Mouse (Mus musculus) hindbrain, embryonic 16.5 days (tissue): ENCODE data around the gene Jund. TPM values are rescaled to one million over a fixed set of nuclear protein-coding genes. Genes with fewer than 3 reads are reported as not detected.

Source experiments
- polyA plus RNA-seq: library from polyadenylated mRNA; unstranded; fragments of >200 nt; fragmentation: Nextera tagmentation; extraction: Ambion mirVana; gene quantifications from 2 replicates; pipeline ENCODE4 v1.2.1, GENCODE M21; 2015

Jund gene
- polyA plus RNA-seq, 1 experiment from 2014 or later, result 60.0 TPM

Other genes with a start within 250 kb of the Jund start
- 36.1 and 37.5 TPM in 2 replicates for gene Klhl26, start 222.0 kb upstream of the Jund start, polyA plus RNA-seq
- gene Tmem59l, start 211.6 kb upstream of the Jund start, polyA plus RNA-seq, result 164 and 190 TPM in 2 replicates
- gene Crlf1, start 205.8 kb upstream of the Jund start, polyA plus RNA-seq, result 9.3 and 15.5 TPM in 2 replicates
- gene Rex1bd, start 192.2 kb upstream of the Jund start, polyA plus RNA-seq, result 173 and 192 TPM in 2 replicates
- 576 and 598 TPM in 2 replicates for gene Uba52, start 188.1 kb upstream of the Jund start, polyA plus RNA-seq
- 429 and 441 TPM in 2 replicates for gene Fkbp8, start 171.2 kb upstream of the Jund start, polyA plus RNA-seq
- gene Kxd1, start 171.0 kb upstream of the Jund start, polyA plus RNA-seq, result 45.2 and 45.4 TPM in 2 replicates
- 14.9 and 19.2 TPM in 2 replicates for gene Ell, start 159.5 kb upstream of the Jund start, polyA plus RNA-seq
- 150 and 164 TPM in 2 replicates for gene Isyna1, start 104.6 kb upstream of the Jund start, polyA plus RNA-seq
- gene Ssbp4, start 90.1 kb upstream of the Jund start, polyA plus RNA-seq, result 148 and 157 TPM in 2 replicates
- 1.1 and 1.6 TPM in 2 replicates for gene Lrrc25, start 82.8 kb upstream of the Jund start, polyA plus RNA-seq
- 0.11 and 0.48 TPM in 2 replicates for gene Gdf15, start 66.5 kb upstream of the Jund start, polyA plus RNA-seq
- gene Pgpep1, start 38.6 kb upstream of the Jund start, polyA plus RNA-seq, result 78.3 and 87.6 TPM in 2 replicates
- gene Lsm4, start 25.7 kb upstream of the Jund start, polyA plus RNA-seq, result 168 and 169 TPM in 2 replicates
- 0.10 TPM in 1 of 2 replicates, not detected in the other for gene Iqcn, start 4.5 kb downstream of the Jund start, polyA plus RNA-seq
- 0.19 TPM in 1 of 2 replicates, not detected in the other for gene Gm3336, start 19.6 kb downstream of the Jund start, polyA plus RNA-seq
- 0.19 and 0.42 TPM in 2 replicates for gene Pde4c, start 24.8 kb downstream of the Jund start, polyA plus RNA-seq
- gene Rab3a, start 55.7 kb downstream of the Jund start, polyA plus RNA-seq, result 622 and 635 TPM in 2 replicates
- gene Mpv17l2, start 62.0 kb downstream of the Jund start, polyA plus RNA-seq, result 48.6 and 49.9 TPM in 2 replicates
- 115 and 118 TPM in 2 replicates for gene Pik3r2, start 77.8 kb downstream of the Jund start, polyA plus RNA-seq
- 21.9 and 23.9 TPM in 2 replicates for gene Mast3, start 106.1 kb downstream of the Jund start, polyA plus RNA-seq
- 0.11 and 0.14 TPM in 2 replicates for gene Il12rb1, start 109.5 kb downstream of the Jund start, polyA plus RNA-seq
- gene Arrdc2, start 140.8 kb downstream of the Jund start, polyA plus RNA-seq, result 6.8 and 7.9 TPM in 2 replicates
- gene Kcnn1, start 164.3 kb downstream of the Jund start, polyA plus RNA-seq, result 16.3 and 18.5 TPM in 2 replicates
- 168 and 190 TPM in 2 replicates for gene Ccdc124, start 175.0 kb downstream of the Jund start, polyA plus RNA-seq
- gene Slc5a5, start 193.8 kb downstream of the Jund start, polyA plus RNA-seq, result 2.4 and 3.1 TPM in 2 replicates
- 1,821 and 2,018 TPM in 2 replicates for gene Rpl18a, start 198.5 kb downstream of the Jund start, polyA plus RNA-seq
- 57.8 and 71.4 TPM in 2 replicates for gene Map1s, start 207.0 kb downstream of the Jund start, polyA plus RNA-seq